Mouse (Mus musculus): ENCODE measurements around the gene Fam133b. TPM values are rescaled to one million over a fixed set of nuclear protein-coding genes. Genes with fewer than 3 reads are reported as not detected.
A peak's percentile ranks its signal among the peaks of the same experiment; 100 is the strongest.

The Fam133b gene
- total RNA-seq (2014; rRNA removed): 9.0 and 10.9 TPM in 2 replicates
- 2.3 and 3.0 TPM in 2 replicates for polyA plus RNA-seq (2012; rRNA removed)

- no peaks in the 10 kb centered on the region; the same call in 1 of the 2 replicates for H3K36me3 ChIP-seq (ENCODE audit: control insufficient read depth, insufficient read depth, low read length)
- H3K27ac ChIP-seq (replicated peaks; ENCODE audit: insufficient read depth, low read depth, low read length): peak within 1 kb of the TSS; percentile 68
- TF ChIP-seq POLR2A (IDR thresholded peaks at IDR 0.05; ENCODE audit: extremely low read depth, insufficient read depth, low read length) (peak; percentile 62; the same call in 1 of the 2 replicates), CTCF (IDR thresholded peaks at IDR 0.05; ENCODE audit: low read depth, low read length) (peak; percentile 89)
- peaks cover 11% of the 10 kb centered on the region for H3K4me1 ChIP-seq (ENCODE audit: control insufficient read depth, insufficient read depth, low read length)
- peak; percentile 66 for DNase-seq (ENCODE audit: extremely low read depth, low read depth, low spot score)
- no peaks in the 10 kb centered on the region for H3K27me3 ChIP-seq (ENCODE audit: control insufficient read depth, insufficient read depth, low read length)
- H3K4me3 ChIP-seq (ENCODE audit: insufficient read depth, low read depth, low read length): peak within 1 kb of the TSS; percentile 89
- H3K9ac ChIP-seq (ENCODE audit: low read depth, low read length): peak within 1 kb of the TSS; percentile 93
- under 1% methylated on average over 80 of the region's 80 CpGs for WGBS
- H3K79me2 ChIP-seq (ENCODE audit: control insufficient read depth, insufficient read depth, low read length): peaks cover 25% of the 10 kb centered on the region
These were observed at the start of gene Fam133b for GRCm38 (mm10) chr5:3543629-3544479. Fam133b (plus strand) TSS chr5:3543833.

GRCm38 (mm10) chr5:3493968-3494367 lies 49.7 kb upstream of the Fam133b start:
- TF ChIP-seq CTCF (IDR thresholded peaks at IDR 0.05; ENCODE audit: low read depth, low read length) (no peak), POLR2A (IDR thresholded peaks at IDR 0.05; ENCODE audit: extremely low read depth, insufficient read depth, low read length) (no peak)
- Histone ChIP-seq H3K27ac (replicated peaks; ENCODE audit: insufficient read depth, low read depth, low read length) (no peak overlapping the region), H3K27me3 (ENCODE audit: control insufficient read depth, insufficient read depth, low read length) (no peaks in the 10 kb centered on the region), H3K4me3 (ENCODE audit: insufficient read depth, low read depth, low read length) (no peak overlapping the region), H3K36me3 (ENCODE audit: control insufficient read depth, insufficient read depth, low read length) (no peaks in the 10 kb centered on the region), H3K9ac (ENCODE audit: low read depth, low read length) (no peak overlapping the region), H3K79me2 (ENCODE audit: control insufficient read depth, insufficient read depth, low read length) (peaks cover 3% of the 10 kb centered on the region; the same call in 1 of the 2 replicates), H3K4me1 (ENCODE audit: control insufficient read depth, insufficient read depth, low read length) (peaks cover 11% of the 10 kb centered on the region)
- no peak for DNase-seq (ENCODE audit: extremely low read depth, low read depth, low spot score)
- 96% methylated on average over 9 of the region's 9 CpGs for WGBS

GRCm38 (mm10) chr5:3494452-3495187 lies 49.0 kb upstream of the Fam133b start:
- TF ChIP-seq CTCF (IDR thresholded peaks at IDR 0.05; ENCODE audit: low read depth, low read length): no peak
- no peak for TF ChIP-seq POLR2A (IDR thresholded peaks at IDR 0.05; ENCODE audit: extremely low read depth, insufficient read depth, low read length)
- WGBS: 91% methylated on average over 8 of the region's 8 CpGs
- H3K79me2 ChIP-seq (ENCODE audit: control insufficient read depth, insufficient read depth, low read length): peaks cover 3% of the 10 kb centered on the region; the same call in 1 of the 2 replicates
- DNase-seq (ENCODE audit: extremely low read depth, low read depth, low spot score): no peak
- no peak overlapping the region for H3K9ac ChIP-seq (ENCODE audit: low read depth, low read length)
- no peaks in the 10 kb centered on the region for H3K36me3 ChIP-seq (ENCODE audit: control insufficient read depth, insufficient read depth, low read length)
- H3K4me1 ChIP-seq (ENCODE audit: control insufficient read depth, insufficient read depth, low read length): peaks cover 11% of the 10 kb centered on the region
- H3K27ac ChIP-seq (replicated peaks; ENCODE audit: insufficient read depth, low read depth, low read length): no peak overlapping the region
- H3K4me3 ChIP-seq (ENCODE audit: insufficient read depth, low read depth, low read length): no peak overlapping the region
- no peaks in the 10 kb centered on the region for H3K27me3 ChIP-seq (ENCODE audit: control insufficient read depth, insufficient read depth, low read length)

- Histone ChIP-seq H3K4me1 (ENCODE audit: control insufficient read depth, insufficient read depth, low read length) (peaks cover 11% of the 10 kb centered on the region), H3K4me3 (ENCODE audit: insufficient read depth, low read depth, low read length) (no peak overlapping the region), H3K27me3 (ENCODE audit: control insufficient read depth, insufficient read depth, low read length) (no peaks in the 10 kb centered on the region), H3K36me3 (ENCODE audit: control insufficient read depth, insufficient read depth, low read length) (no peaks in the 10 kb centered on the region), H3K9ac (ENCODE audit: low read depth, low read length) (no peak overlapping the region), H3K79me2 (ENCODE audit: control insufficient read depth, insufficient read depth, low read length) (peaks cover 2% of the 10 kb centered on the region; the same call in 1 of the 2 replicates), H3K27ac (replicated peaks; ENCODE audit: insufficient read depth, low read depth, low read length) (no peak overlapping the region)
- TF ChIP-seq CTCF (IDR thresholded peaks at IDR 0.05; ENCODE audit: low read depth, low read length) (no peak), POLR2A (IDR thresholded peaks at IDR 0.05; ENCODE audit: extremely low read depth, insufficient read depth, low read length) (no peak)
- WGBS: 82% methylated on average over 5 of the region's 5 CpGs
- DNase-seq (ENCODE audit: extremely low read depth, low read depth, low spot score): no peak
These were observed 46.1 kb upstream of the Fam133b start for GRCm38 (mm10) chr5:3497505-3497925.

- WGBS: 84% methylated on average over 5 of the region's 5 CpGs
- H3K9ac ChIP-seq (ENCODE audit: low read depth, low read length): no peak overlapping the region
- no peak overlapping the region for H3K27ac ChIP-seq (replicated peaks; ENCODE audit: insufficient read depth, low read depth, low read length)
- H3K36me3 ChIP-seq (ENCODE audit: control insufficient read depth, insufficient read depth, low read length): no peaks in the 10 kb centered on the region
- peaks cover 12% of the 10 kb centered on the region for H3K4me1 ChIP-seq (ENCODE audit: control insufficient read depth, insufficient read depth, low read length)
- no peaks in the 10 kb centered on the region for H3K27me3 ChIP-seq (ENCODE audit: control insufficient read depth, insufficient read depth, low read length)
- no peak for TF ChIP-seq POLR2A (IDR thresholded peaks at IDR 0.05; ENCODE audit: extremely low read depth, insufficient read depth, low read length)
- no peak for TF ChIP-seq CTCF (IDR thresholded peaks at IDR 0.05; ENCODE audit: low read depth, low read length)
- DNase-seq (ENCODE audit: extremely low read depth, low read depth, low spot score): no peak
- no peaks in the 10 kb centered on the region; the same call in 1 of the 2 replicates for H3K79me2 ChIP-seq (ENCODE audit: control insufficient read depth, insufficient read depth, low read length)
- no peak overlapping the region for H3K4me3 ChIP-seq (ENCODE audit: insufficient read depth, low read depth, low read length)
These were observed 43.3 kb upstream of the Fam133b start for GRCm38 (mm10) chr5:3500298-3500697.
